Mouse (Mus musculus) kidney, postnatal 0 days (tissue): ENCODE measurements around the gene Znhit1. TPM values are rescaled to one million over a fixed set of nuclear protein-coding genes. Genes with fewer than 3 reads are reported as not detected.
"Not testable (repeated sequence)": the region's sequence is repeated elsewhere in the genome, so short reads cannot be mapped to it uniquely, and the experiment has no call there.

Experiments
- ATAC-seq: fragments of 200-750 bp; cut with Nextera tagmentation; replicated peaks from 2 replicates; pipeline ENCODE4 v1.8.0; 2017; ENCODE audit warnings: low read depth, moderate number of reproducible peaks, moderate TSS enrichment, moderate library complexity; ENCODE audit not compliant: low FRiP score
- DNase-seq: peaks from one replicate; pipeline ENCODE4 v3.0.0-alpha.2; 2016; ENCODE audit warnings: low spot score
- H3K27ac ChIP-seq: fragments of 300-500 bp; sonication (generic); 2 replicates; pipeline ENCODE4 v1.5.1; 2014; ENCODE audit warnings: mild to moderate bottlenecking
- H3K27me3 ChIP-seq: fragments of 300-500 bp; sonication (generic); 2 replicates; pipeline ENCODE4 v1.6.1; 2014; ENCODE audit warnings: low read length, mixed read lengths; ENCODE audit not compliant: insufficient read depth
- H3K36me3 ChIP-seq: fragments of 300-500 bp; sonication (generic); 2 replicates; pipeline ENCODE4 v1.6.1; 2014; ENCODE audit warnings: low read length, mixed read lengths; ENCODE audit not compliant: insufficient read depth
- H3K4me1 ChIP-seq: fragments of 300-500 bp; sonication (generic); replicated peaks from 2 replicates; pipeline ENCODE4 v1.6.1; 2014; ENCODE audit warnings: antibody characterized with exemption, low read length, mixed read lengths; ENCODE audit not compliant: insufficient read depth
- H3K4me2 ChIP-seq: fragments of 300-500 bp; sonication (generic); 2 replicates; pipeline ENCODE4 v1.6.1; 2014; ENCODE audit warnings: mild to moderate bottlenecking, low read length, moderate library complexity, mixed read lengths
- H3K4me3 ChIP-seq: fragments of 300-500 bp; sonication (generic); replicated peaks from 2 replicates; pipeline ENCODE4 v1.5.1; 2014; ENCODE audit warnings: low read depth, low read length
- H3K9ac ChIP-seq: fragments of 300-500 bp; sonication (generic); 2 replicates; pipeline ENCODE4 v1.6.1; 2014; ENCODE audit warnings: low read depth, low read length
- H3K9me3 ChIP-seq: fragments of 300-500 bp; sonication (generic); replicated peaks from 2 replicates; pipeline ENCODE4 v1.6.1; 2016; ENCODE audit warnings: low read length, inconsistent platforms, mixed read lengths
- CTCF ChIP-seq: IDR thresholded peaks from 2 replicates; pipeline ENCODE4 v1.5.1; 2016; ENCODE audit warnings: antibody characterized with exemption, low read depth, mild to moderate bottlenecking, moderate library complexity
- WGBS: fragments of 180-500 bp; shearing (Covaris S2); extraction: QIAGEN DNeasy Blood & Tissue Kit; methylation state at CpG from one replicate; pipeline ENCODE4 v1.1.7; 2014; 5-methylcytosine and 5-hydroxymethylcytosine counted together
- polyA plus RNA-seq: library from polyadenylated mRNA; unstranded; fragments of >200 nt; fragmentation: Nextera tagmentation; extraction: Ambion mirVana; gene quantifications from 2 replicates; pipeline ENCODE4 v1.2.1, GENCODE M21; 2015

Gene Znhit1
- polyA plus RNA-seq, 1 experiment from 2014 or later: 91.1 TPM

DNA sequence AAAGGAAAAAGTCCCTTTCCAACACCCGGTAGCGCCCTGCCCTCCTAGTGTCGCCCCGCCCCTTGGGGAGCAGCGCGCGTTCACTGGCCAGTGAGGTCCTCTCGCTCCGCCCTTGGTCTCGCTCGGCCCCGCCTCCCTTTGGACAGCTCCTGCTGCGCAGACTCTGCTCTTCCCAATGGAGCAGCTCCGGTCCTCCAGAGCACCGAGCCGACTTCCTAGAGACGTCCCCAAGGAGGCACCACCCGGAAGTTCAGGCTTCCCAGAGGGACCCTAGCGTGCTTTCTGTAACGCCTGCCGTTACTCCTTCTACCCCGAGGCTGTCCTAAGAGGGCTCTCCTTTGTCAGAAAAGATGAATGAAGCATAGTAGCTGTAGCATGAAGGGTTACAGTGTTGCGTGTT, 34.8 kb downstream of the Znhit1 start, which contains the start of gene Fis1:
TSS of gene Fis1 (plus strand) at position 261 of the 400 bp plus-strand sequence.
- peak within 1 kb of the TSS; percentile 67 for H3K27ac ChIP-seq
- H3K4me3 ChIP-seq: peak within 1 kb of the TSS; percentile 79
- no peaks in the 10 kb centered on the region for H3K9me3 ChIP-seq
- peak; percentile 28; the same call in 1 of the 2 replicates for TF ChIP-seq CTCF
- ATAC-seq (peak; percentile 99), DNase-seq (peak; percentile 99)
- no peaks in the 10 kb centered on the region for H3K36me3 ChIP-seq
- no peaks in the 10 kb centered on the region for H3K27me3 ChIP-seq
- H3K4me1 ChIP-seq: peaks cover 4% of the 10 kb centered on the region; the same call in 1 of the 2 replicates
- peak within 1 kb of the TSS; percentile 76 for H3K9ac ChIP-seq
- WGBS: under 1% methylated on average over 23 of the region's 23 CpGs
- peak within 1 kb of the TSS; percentile 71 for H3K4me2 ChIP-seq

GRCm38 (mm10) chr5:136952153-136952552, 35.7 kb downstream of the Znhit1 start:
- H3K36me3 ChIP-seq: no peaks in the 10 kb centered on the region
- 76% methylated on average over 4 of the region's 4 CpGs for WGBS
- peaks cover 4% of the 10 kb centered on the region; the same call in 1 of the 2 replicates for H3K4me1 ChIP-seq
- H3K4me2 ChIP-seq: no peak overlapping the region
- H3K27me3 ChIP-seq: no peaks in the 10 kb centered on the region
- no peak for TF ChIP-seq CTCF
- H3K27ac ChIP-seq: no peak overlapping the region
- H3K9me3 ChIP-seq: no peaks in the 10 kb centered on the region
- ATAC-seq: no peak
- H3K9ac ChIP-seq: no peak overlapping the region
- H3K4me3 ChIP-seq: no peak overlapping the region
- DNase-seq: no peak

DNA sequence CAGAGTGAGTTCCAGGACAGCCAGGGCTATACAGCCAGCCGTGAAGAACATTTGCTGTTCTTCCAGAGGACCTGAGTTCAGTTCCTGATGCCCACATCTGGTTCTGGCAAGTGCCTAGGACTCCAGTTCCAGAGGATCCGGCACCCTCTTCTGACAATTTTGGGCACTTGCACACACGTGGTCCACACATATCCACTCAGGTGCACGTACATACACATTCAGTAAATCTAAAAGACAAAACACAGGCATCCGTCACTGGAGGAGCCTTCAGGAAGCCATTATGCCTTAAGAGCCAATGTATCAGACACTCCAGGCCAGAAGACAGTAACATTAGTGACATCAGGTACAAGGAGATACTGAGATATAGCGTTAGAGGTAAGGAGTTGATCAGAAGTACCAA, 37.3 kb downstream of the Znhit1 start:
- Histone ChIP-seq H3K9me3 (no peaks in the 10 kb centered on the region), H3K4me2 (no peak overlapping the region), H3K27me3 (no peaks in the 10 kb centered on the region), H3K4me3 (no peak overlapping the region), H3K9ac (no peak overlapping the region), H3K36me3 (no peaks in the 10 kb centered on the region), H3K27ac (no peak overlapping the region), H3K4me1 (peaks cover 4% of the 10 kb centered on the region; the same call in 1 of the 2 replicates)
- WGBS: 83% methylated on average over 6 of the region's 6 CpGs
- DNase-seq (no peak), ATAC-seq (no peak)
- TF ChIP-seq CTCF: no peak

DNA sequence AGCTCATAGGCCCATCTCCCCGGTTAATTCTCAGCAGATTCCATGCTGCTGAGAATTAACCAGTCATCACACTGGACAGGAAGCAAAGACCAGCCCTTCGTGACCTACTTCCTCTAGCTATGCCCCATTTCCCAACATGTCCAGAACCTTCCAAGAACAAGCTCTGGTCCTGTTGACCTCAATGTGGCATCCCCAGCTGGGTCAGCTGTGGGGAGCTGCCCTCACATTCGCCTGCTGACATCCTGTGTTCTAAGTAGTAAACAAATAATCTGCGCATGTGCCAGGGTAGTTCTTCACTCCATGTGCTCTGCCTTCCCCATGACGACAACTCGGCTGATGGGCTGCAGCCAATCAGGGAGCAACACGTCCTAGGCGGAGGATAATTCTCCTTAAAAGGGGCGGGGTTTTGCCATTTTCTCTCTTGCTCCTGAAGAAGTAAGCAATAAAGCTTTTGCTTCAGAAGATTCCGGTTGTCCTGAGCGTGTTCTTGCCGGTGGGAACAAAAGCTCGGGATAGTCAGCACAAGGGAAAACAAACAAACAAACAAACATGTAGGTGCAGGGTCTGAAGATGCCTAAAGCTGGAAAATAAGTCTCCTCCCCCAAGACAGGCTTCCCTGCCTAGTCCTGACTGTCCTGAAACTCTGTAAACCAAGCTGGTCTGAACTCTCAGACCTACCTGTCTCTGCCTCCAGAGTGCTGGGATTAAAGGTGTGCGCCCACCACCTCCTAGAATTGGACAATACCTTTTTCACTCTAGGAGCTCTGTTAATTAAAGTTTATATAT, 38.1 kb downstream of the Znhit1 start:
- ATAC-seq, H3K4me1 ChIP-seq, H3K27ac ChIP-seq, H3K36me3 ChIP-seq, DNase-seq, H3K4me3 ChIP-seq, H3K9me3 ChIP-seq, H3K27me3 ChIP-seq, H3K9ac ChIP-seq, H3K4me2 ChIP-seq: not testable (repeated sequence)
- 80% methylated on average over 14 of the region's 14 CpGs for WGBS

DNA sequence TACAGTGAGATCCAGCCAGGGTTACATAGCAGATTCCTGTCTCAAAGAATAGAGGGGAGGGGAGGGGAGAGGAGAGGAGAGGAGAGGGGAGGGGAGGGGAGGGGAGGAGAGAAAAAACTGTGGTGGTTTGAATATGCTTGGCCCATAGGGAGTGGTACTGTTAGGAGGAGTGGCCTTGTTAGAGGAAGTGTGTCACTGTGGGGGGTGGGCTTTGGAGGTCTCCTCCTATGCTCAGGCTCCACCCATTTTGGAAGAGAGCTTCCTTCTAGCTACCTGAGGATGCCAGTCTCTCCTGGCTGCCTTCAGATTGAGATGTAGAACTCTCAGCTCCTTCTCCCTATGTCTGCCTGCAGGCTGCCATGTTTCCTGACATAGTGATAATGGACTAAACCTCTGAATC, 39.9 kb downstream of the Znhit1 start:
- no peak overlapping the region for H3K4me3 ChIP-seq
- no peak overlapping the region for H3K27ac ChIP-seq
- H3K27me3 ChIP-seq: no peaks in the 10 kb centered on the region
- H3K9me3 ChIP-seq: no peaks in the 10 kb centered on the region
- H3K4me2 ChIP-seq: no peak overlapping the region
- no peaks in the 10 kb centered on the region for H3K4me1 ChIP-seq
- no peaks in the 10 kb centered on the region for H3K36me3 ChIP-seq
- no peak for DNase-seq
- no peak overlapping the region for H3K9ac ChIP-seq
- no peak for ATAC-seq
- TF ChIP-seq CTCF: no peak

- no peak for TF ChIP-seq CTCF
- 75% methylated on average over 12 of the region's 12 CpGs for WGBS
- Histone ChIP-seq H3K27ac (no peak overlapping the region), H3K4me3 (no peak overlapping the region), H3K4me2 (no peak overlapping the region), H3K9ac (no peak overlapping the region), H3K9me3 (no peaks in the 10 kb centered on the region), H3K4me1 (no peaks in the 10 kb centered on the region), H3K36me3 (no peaks in the 10 kb centered on the region), H3K27me3 (no peaks in the 10 kb centered on the region)
- ATAC-seq (no peak), DNase-seq (no peak)
Observed at GRCm38 (mm10) chr5:136945084-136945483, 42.7 kb downstream of the Znhit1 start.

- H3K9me3 ChIP-seq: no peaks in the 10 kb centered on the region
- H3K27me3 ChIP-seq: no peaks in the 10 kb centered on the region
- no peaks in the 10 kb centered on the region for H3K4me1 ChIP-seq
- 69% methylated on average over 2 of the region's 2 CpGs for WGBS
- DNase-seq: no peak
- no peak overlapping the region for H3K4me3 ChIP-seq
- no peak for ATAC-seq
- no peaks in the 10 kb centered on the region for H3K36me3 ChIP-seq
- no peak overlapping the region for H3K27ac ChIP-seq
- no peak for TF ChIP-seq CTCF
- no peak overlapping the region for H3K4me2 ChIP-seq
- H3K9ac ChIP-seq: no peak overlapping the region
Observed at GRCm38 (mm10) chr5:136943382-136943781, 44.4 kb downstream of the Znhit1 start.
